Mouse (Mus musculus) Muller cell, postnatal 12 days (primary cell): ENCODE measurements at regions not wholly inside any gene's neighbourhood (a gene's known extent, or its start where the extent isn't known, plus 50 kb on each side); places are given as distances from the start of the nearest gene placed in this dataset.

Experiments used
- DNase-seq: peaks from one replicate; pipeline ENCODE4 v3.0.0-alpha.2; 2015; ENCODE audit errors: inconsistent ontology term

DNA sequence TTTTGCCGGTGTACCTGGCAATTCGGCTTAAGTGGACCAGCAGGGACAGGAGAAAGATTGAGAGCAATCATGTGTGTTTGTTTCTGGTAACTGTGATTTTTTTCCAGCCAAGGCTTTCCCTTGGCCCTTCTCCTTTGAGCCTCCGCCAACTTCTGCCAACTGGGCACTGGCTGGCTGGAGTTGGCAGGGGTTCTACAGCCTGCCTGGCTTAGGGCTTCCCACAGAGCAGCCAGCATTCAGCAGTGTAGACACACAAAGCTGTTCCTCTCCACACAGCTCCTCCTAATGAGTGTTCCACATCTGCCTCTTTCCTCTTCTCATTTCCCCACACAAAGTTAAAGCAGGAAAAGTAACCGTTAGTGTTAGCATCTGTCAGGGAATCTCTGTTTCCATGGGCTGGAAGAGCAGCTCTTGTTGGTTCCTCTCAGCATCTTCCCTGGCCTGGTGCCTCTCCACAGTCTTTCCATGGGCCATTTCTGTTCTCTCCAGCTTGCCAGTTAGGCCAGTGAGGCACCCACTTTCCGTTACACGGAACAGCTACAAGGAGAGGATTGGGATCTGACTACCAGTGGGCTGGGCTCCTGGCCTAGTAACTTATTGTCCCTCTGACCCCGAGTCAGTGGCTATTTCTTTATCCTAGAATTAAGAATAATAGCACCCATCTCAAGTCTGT is 68.0 kb upstream of the Rbm24 start:
- DNase-seq = peak; percentile 73

DNA sequence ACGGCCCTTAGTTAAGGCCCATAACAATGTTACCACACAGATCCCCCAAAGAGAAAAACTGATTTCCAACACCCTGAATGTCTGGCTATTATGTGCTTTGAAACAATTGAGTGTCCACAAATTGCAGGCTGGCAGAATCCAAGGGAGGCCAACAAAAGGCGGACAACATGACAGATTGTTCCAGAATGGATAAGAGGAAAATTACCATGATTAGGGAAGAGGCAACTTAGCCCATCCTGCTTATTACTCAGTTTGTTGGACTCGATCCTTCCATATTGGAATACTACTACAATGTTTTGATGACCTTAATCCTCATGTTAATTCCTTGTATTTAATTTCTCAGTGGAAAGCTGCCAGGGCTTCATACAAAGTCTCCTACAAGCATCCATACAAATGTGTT is 62.9 kb upstream of the Rbm24 start:
- DNase-seq = no peak

DNA sequence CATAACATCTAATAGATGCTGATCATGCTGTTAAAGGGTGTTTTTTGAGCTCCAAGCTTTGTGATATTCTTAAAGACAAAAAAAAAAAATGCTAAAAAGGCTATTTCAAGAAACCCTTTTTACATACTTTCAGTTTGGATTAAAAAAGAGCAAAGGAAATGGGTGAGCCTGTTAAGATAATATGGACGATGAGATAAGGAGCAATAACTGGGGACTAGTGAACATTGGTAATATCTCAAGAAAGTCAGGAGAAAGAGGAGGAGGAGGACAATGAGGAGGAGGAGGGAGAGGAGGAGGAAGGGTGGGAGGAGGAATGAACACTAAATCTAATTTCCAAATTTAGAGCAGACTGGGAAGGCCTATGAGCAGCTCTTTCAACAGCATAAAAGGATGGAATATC is 62.3 kb upstream of the Rbm24 start:
- no peak for DNase-seq

DNA sequence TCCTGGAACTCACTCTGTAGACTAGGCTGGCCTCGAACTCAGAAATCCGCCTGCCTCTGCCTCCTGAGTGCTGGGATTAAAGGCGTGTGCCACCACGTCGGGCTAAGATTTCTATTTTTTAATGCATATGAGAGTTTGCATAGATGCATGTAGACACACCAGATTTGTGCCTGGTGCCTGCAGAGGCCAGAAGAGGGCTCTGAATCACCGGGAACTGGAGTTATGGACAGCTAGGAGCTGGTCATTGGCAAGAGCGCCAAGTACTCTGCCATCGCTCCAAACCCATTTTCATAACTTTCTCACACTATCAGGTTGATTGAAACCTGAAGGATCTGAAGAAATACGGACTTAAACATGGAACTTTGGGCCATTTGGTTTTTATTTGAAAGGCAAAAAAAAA is 61.2 kb upstream of the Rbm24 start:
- DNase-seq = no peak

DNA sequence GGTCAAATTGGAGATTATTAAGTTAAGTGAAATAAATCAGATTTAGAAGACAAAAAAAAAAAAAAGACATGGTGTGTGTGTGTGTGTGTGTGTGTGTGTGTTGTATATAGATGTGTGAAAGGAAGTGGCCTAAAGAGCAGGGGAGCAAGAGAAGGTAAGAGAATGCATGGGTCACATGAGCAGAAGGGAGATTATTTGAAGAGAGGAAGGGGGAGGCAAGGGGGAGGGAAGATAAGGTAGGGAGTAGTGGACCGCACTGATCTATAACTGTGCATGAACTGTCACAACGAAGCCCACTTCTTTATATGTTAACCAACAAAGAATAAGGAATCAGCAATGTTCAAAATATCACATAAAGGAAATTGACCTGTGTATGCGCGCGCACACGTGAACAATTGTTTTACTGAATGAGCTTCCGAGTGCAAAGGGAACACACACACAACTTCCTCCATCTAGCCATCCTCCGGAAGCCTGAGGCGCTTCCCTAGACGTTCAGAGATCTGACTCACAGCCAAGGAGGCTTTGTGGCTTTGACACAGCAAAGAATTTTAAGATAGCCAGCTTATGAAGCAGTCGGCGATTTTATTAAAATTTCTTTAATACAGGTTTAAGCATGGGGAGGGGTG is 57.6 kb upstream of the Rbm24 start:
- no peak for DNase-seq

DNA sequence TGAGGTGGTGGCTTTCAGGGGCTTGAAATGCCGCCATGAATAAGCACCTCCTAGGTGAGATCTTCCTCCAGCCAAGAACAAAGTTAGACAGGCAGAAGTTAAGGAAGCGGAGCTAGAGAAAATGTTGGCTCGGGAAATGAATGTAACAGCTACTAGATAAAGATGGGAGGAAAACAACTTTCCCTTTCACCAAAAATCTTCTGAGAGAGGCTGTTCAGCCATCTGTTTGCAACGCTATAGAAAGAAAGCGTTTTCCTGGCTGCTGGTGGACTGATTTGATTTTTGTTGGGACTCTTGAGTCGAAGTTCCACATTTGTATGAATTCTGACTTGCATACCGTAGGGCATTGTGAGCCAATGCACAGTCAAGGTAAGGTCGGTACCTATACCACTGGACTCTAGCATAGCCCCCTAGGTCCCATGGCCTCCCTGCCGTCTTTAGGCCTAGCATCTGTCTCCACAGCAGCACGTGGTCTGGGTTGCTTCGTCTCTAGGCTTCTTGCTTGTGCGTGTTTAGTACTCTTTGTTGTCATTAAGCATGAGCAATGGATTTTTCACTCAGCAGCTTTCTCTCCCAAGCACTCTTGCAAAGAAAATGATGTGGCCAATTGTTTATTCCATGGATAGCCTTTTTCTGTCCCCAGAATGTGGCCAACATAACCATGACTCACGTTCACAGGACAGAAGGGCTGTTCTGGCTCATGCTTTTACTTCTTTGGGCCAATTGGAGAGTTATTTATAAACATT is 54.6 kb upstream of the Rbm24 start:
- DNase-seq = peak; percentile 5

DNA sequence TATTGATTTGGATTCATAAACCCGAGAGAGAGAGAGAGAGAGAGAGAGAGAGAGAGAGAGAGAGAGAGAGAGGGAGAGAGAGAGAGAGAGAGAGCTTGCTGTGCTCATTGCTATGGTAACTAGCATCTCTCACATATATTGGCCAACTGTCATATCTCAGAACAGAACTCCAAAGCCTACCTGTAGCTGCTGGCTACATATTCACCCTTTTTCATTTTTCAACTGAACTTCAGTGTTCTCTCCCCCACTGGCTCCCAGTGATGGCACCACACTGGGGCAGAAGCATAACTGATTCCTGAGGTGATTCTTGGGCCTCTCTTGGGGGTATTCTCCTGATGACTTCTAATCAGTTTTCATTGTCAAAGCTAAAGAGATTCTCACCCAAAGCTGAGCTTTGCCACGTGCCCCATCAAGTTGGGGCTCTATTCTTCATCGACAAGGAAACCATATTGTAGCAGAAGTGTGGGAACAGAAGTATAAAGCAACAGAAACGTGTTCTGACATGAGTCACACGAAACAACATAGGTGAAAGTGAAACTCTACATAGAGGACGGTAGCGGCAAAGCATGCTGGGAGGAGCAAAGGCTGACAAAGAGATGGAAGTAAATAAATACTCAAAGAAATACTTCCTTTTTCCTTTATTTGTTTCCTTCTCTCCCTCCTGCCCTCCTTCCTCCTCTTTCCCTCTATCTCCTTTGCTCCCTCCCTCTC is 53.9 kb upstream of the Rbm24 start:
- no peak for DNase-seq

DNA sequence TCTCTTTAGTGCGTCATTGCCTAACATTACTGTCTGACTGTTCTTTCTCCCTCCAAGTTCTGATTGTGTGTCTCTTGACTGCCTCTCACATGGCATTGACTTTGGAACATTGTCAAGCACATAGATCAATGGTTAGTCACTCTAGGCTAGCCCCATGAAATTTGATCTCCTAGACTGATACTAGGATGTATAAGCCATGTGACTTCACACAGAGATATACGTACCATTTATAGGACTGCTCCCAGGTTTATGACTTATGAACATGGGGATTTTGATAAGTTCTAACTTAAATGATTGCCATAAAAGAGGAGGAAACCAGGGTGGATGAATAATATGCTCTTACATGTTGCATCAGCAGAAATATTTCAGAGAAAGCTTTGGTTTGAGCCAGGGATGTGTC is 52.9 kb upstream of the Rbm24 start:
- DNase-seq = no peak
